Mouse (Mus musculus): ENCODE measurements around the gene Cul3. TPM values are rescaled to one million over a fixed set of nuclear protein-coding genes. Genes with fewer than 3 reads are reported as not detected.

Cul3 gene
- 100 to 1,000 TPM; 104 to 125 TPM for total RNA-seq (2023)

GRCm38 (mm10) chr1:80340436-80341376 is at the start of gene Cul3:
Gene Cul3, minus strand, starts transcription at chr1:80340480.

GRCm38 (mm10) chr1:80218268-80218667 is 122.0 kb downstream of the Cul3 start, which contains the start of gene Fam124b:
Gene Fam124b, minus strand, starts transcription at chr1:80218473.

Other genes starting within 250 kb of the Cul3 start
- gene Fam124b, start 122.0 kb downstream of the Cul3 start, total RNA-seq (2023) = under 1 TPM in 1 of 2 experiments, not detected in 1; 0.11 TPM
- gene Gm45261, start 121.0 kb upstream of the Cul3 start, total RNA-seq (2023) = not detected

Data from neutrophil, adult 59 days (primary cell).